Mouse (Mus musculus) retina, embryonic 14.5 days (tissue): ENCODE results near the gene Numbl.

ENCODE experiments used
- DNase-seq: peaks from one replicate; pipeline ENCODE4 v3.0.0-alpha.2; 2015; ENCODE audit warnings: low spot score

Numbl gene

DNA sequence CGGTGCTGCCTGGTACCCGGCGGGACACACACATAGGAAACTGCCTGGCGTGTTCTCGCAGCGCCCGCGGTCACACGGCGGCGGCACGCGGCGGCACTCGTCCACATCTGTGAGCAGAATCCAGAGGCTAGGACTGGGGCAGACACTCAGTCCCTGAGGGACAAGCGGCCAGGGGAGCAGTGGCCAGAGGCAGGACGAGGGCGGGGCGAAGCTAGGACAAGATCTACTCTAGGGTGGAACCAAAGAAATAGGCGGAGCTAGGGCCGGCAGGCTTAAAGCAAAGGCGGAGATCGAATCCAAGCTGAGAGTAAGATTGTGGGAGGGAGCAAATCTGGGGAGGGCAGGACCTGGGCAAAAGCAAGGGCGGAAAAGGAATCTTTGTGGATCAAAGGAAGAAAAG, 67.5 kb downstream of the Numbl start:
- peak; percentile 58 for DNase-seq

DNA sequence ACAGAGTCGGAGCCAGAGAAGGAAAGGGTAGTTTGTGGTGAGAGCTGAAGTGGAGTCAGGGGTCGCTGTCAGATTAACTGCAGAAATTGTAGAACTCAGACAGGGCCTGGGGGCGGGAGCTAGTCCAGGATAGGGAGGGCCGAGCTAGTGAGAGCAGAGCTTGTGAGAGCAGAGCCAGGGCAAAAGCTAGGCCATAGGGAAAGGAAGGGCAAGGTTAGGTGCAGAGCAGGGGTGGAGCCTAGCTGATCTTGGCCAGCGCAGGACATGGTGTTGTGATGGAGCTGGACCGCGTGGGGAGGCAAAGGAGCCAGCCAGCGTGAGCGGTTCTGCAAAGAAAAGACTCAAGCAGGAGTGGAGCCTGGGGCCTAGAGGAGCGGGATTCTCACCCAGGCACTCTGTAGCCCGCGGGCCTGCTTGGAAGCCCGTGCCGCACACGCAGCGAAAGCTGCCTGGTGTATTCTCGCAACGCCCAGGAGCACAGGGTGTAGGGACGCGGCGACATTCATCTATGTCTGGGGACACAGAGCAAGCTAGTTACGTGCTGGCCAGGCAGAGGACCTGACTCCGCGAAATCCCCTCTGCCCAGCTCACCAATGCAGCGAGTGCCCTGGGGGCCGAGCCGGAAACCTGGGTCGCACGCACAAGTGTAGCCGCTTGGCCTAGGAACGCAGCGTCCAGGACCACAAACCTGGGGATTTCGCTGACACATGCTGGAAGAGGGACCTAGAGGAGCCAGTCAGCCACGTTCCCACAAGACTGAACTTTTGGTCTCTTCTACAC, 68.1 kb downstream of the Numbl start:
- DNase-seq, result no peak

GRCm38 (mm10) chr7:27327500-27327899, 69.3 kb downstream of the Numbl start:
- DNase-seq, result no peak

- no peak for DNase-seq
These were observed 69.9 kb downstream of the Numbl start for GRCm38 (mm10) chr7:27328161-27328560.

DNA sequence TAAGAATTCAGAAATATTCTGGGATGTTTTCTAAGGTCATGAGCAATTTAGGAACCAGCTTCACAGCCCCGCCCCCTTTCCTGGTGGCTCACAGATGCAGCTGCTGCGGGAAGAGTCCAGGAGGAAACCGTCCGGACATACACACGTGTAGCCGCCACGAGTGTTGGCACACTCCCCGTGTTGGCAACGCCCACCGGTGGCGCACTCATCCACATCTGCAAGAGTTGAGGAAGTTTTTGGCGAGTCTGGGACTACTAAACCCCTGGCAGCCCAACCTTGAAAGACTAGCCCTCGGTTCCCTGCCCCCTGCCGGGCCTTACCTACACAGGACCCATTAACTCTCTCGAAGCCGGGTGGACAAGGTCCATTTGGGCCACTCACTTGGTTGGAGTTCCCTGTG, 70.4 kb downstream of the Numbl start:
- DNase-seq, result no peak

DNA sequence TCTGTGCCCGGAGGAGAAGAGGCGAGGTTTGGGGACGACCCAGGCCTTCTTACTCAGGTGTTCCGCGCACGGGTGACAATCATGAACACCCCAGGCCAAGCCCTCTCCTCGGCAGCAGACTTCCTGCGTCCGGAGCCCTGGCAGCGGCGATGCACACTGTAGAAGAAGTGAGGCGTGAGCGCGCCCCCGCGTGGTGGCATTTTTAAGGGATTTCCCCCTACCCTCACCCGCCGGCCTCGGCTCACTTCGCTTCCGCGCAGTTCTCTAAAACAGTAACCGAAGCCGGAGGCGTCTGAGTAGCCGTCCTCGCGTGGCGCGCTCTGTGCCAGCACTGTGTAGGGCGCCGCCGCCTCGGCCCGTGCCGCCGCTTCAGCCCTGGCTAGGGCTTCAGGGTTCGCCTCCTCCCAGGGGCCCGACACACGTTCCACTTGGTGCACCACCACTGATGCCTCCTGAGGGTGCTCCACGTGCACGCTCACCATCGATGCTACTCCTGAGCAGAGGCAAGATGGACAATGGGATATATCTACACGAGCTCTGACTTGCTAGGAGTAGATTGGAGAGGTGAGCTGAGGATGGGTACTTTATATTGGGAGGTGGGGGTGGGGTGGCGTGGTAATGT, 71.2 kb downstream of the Numbl start:
- peak; percentile 93 for DNase-seq

DNA sequence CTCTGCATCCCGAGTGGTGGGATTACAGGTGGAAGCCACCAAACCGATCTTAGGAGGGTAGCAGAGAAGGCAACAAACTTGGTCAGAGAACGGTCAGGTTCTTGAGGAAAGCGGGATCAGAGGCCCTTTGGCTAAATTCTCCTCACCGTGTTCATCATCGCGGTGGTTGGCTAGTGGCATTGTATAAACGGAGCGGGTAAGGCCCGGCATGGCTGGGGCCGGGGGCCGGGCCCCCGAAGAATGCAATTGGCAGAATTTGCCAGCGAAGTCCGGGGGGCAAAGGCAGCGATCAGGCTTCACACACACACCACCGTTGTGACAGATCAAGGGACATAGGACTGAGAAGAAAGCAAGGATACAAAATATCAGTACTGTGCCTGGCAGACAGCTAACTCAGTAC, 71.7 kb downstream of the Numbl start:
- no peak for DNase-seq

DNA sequence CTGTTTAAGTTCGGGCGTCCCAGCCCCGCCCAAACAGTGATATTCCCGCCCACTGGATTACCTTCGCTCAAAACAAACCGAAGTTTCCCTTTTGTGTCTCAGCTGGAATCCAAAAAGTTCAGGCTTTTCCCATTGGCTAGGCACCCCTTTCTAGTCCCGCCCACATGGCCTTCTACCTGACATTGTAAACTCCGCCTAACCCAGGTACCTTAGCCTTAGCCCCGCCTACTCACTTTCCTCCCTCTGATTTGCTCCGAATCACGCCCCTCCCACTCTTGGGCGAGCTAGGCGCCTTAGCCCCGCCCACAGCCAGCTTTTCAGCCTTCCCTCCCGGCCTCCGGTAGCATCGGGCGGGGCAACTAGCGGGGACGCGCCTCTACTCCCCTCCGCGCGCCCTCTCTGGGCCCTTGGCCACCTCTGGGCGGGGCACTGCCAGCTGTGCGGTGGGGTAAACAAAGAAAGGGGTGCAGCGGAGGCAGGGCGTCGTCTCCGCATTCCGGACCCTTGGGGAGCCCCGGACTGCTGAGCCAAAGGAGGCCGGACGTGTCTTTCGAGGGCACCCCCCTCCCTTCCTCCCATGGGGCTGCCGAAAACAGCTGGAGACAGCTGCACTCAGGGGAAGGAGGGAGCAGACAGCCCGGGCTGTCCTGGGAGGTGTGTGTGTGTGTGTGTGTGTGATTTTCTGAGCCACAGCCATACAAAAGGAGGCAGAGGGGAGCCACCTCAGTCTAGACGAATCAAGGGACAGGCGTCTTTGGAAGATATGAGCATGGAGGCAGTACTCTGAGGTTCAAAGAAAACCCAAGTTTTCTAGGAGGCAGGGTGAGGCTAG, 72.7 kb downstream of the Numbl start:
- peak; percentile 80 for DNase-seq

DNA sequence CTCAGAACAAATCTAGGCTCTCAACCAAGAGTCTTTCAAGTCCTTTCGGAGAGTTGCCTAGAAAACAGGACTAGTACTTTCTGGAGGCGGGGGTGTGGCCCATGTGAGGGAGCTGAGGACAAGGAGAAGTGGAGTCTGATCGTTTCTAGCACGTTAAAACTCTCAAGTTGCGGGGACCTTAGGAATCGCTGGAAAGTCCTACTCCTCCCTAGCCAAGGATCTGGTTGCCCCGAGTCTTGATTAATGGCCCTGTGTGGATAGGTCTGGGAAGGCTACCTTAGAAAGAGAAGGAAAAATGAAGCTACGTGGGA, 73.3 kb downstream of the Numbl start:
- no peak for DNase-seq
